Mouse (Mus musculus) ovary, adult 2 months (tissue): ENCODE measurements around the gene Tmem217. TPM values are rescaled to one million over a fixed set of nuclear protein-coding genes. Genes with fewer than 3 reads are reported as not detected.

Experiments used
- polyA plus RNA-seq: library from polyadenylated mRNA; depleted of rRNA; stranded (reverse); fragments of >200 nt; gene quantifications from 2 replicates; pipeline ENCODE4 v1.2.3, GENCODE M21; 2012; rRNA removed

Gene Tmem217
- polyA plus RNA-seq: 0.29 TPM in 1 of 2 replicates, not detected in the other

GRCm38 (mm10) chr17:29552162-29552732 is at the start of gene Tmem217:
Gene Tmem217 (minus strand): TSS chr17:29552385.

DNA sequence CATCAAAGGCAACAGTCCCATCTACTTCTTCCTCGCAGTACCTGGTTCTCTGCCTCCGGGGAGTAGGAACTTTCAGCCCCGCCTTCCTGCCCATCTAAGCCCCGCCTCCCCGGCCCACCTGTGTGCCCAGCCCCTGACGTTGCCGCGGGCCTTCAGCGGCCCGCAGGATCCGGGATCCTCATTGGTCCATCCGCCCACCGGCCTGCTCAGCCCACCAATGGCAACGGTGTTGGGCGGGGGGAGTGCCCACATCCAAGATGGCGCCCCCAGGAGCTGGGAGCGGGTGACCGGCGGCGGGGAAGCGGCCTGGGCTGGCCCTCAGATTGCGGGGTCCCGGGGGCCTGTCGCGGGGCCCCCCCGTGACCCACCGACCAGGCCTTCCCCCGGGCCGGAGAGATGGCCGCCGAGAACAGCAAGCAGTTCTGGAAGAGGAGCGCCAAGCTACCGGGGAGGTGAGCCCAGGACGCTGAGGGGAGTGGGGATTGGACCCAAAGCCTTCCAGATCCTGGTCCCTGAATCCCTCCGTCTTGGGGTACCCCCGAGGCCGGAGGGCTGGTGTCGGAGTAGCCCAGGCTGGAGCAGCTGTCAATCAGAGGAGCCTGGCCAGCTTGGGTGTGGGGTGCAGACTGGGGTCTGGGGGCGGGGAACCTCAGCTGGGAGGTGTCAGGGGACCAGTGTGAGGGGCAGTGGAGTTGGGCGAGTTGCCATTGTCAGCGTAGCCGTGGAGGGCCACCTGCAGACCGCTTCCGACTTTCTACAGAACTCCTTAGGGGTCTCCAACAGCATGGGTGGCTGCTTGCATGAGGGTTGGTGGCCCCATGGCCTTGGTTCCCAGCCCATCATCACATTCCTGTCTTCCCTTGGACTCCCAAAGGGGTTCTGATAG is 2.4 kb downstream of the Tmem217 start, which contains the start of the genes Gm17657 and Tbc1d22b:
TSS of gene Gm17657 (minus strand) at position 96 of the 886 bp plus-strand sequence.
TSS of gene Tbc1d22b (plus strand) at position 243 of the 886 bp plus-strand sequence.

DNA sequence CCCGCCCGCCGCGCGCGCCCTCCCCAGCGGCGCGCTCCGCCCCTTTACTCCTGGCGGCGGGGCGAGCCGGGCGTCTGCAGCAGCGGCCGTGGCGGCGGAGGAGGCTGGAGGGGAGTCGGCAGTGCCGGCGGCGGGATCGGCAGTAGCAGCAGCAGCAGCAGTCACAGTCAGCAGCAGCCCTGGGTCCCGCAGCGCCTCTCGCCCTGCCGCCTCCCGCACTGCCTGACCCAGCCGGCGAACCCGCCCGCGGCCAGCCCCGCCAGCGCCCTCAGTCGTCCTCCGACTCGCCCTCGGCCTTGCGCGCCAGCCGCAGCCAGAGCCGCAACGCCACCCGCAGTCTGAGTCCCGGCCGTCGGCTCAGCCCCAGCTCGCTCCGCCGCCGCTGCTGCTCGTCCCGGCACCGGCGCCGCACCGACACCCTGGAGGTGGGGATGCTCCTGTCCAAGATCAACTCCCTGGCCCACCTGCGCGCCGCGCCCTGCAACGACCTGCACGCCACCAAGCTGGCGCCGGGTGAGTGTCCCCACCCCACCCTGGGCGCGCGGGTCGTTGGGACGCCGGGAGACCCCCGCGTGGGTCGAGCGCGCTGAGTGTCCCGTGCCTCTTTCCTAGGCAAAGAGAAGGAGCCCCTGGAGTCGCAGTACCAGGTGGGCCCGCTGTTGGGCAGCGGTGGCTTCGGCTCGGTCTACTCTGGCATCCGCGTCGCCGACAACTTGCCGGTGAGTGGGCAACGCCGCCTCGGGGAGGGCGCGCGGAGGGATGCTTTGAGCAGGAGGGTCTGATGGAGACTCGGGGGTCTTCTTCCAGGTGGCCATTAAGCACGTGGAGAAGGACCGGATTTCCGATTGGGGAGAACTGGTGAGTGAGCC is 61.2 kb downstream of the Tmem217 start, which contains the start of gene Pim1:
TSS of gene Pim1 (plus strand) at position 41 of the 869 bp plus-strand sequence.

Other genes starting within 250 kb of the Tmem217 start
- gene Pi16, start 234.7 kb downstream of the Tmem217 start, polyA plus RNA-seq: 13.3 and 15.4 TPM in 2 replicates
- gene Mtch1, start 204.5 kb downstream of the Tmem217 start, polyA plus RNA-seq: 423 and 547 TPM in 2 replicates
- 23.0 and 27.7 TPM in 2 replicates for gene Fgd2, start 191.5 kb downstream of the Tmem217 start, polyA plus RNA-seq
- 39.0 and 58.6 TPM in 2 replicates for gene Pim1, start 61.6 kb downstream of the Tmem217 start, polyA plus RNA-seq
- not detected in 2 replicates for gene Gm17657, start 2.7 kb downstream of the Tmem217 start, polyA plus RNA-seq
- 17.4 and 22.3 TPM in 2 replicates for gene Tbc1d22b, start 2.6 kb downstream of the Tmem217 start, polyA plus RNA-seq
- 34.4 and 40.8 TPM in 2 replicates for gene Rnf8, start 62.4 kb upstream of the Tmem217 start, polyA plus RNA-seq
- 0.71 and 0.86 TPM in 2 replicates for gene Gm28043, start 62.5 kb upstream of the Tmem217 start, polyA plus RNA-seq
- 28.5 and 30.6 TPM in 2 replicates for gene Cmtr1, start 108.2 kb upstream of the Tmem217 start, polyA plus RNA-seq
- 7.1 and 8.3 TPM in 2 replicates for gene Ccdc167, start 164.7 kb upstream of the Tmem217 start, polyA plus RNA-seq